8 mouse cellular contexts compared by ENCODE assay signal in genomic region chr11:121229018-121229439, GRCm38 (mm10). TPM values are rescaled to one million over a fixed set of nuclear protein-coding genes. Genes with fewer than 3 reads are reported as not detected.
DNase-seq lines count a peak whose midpoint lies in the region; ATAC-seq lines count a peak whose summit lies in the region.

Gene Cybc1 (minus strand): TSS chr11:121229322.

- H3K27me3 ChIP-seq in intestine, embryonic 14.5 days (replicated peaks; ENCODE audit: control insufficient read depth, insufficient read depth, low read length) = no peaks in the 10 kb centered on the region

- peaks cover 18% of the 10 kb centered on the region for H3K4me1 ChIP-seq in intestine, embryonic 14.5 days (replicated peaks; ENCODE audit: control insufficient read depth, insufficient read depth, low read length)

- peak within 1 kb of the TSS; percentile 51; the same call in 1 of the 2 replicates for H3K27ac ChIP-seq in intestine, embryonic 14.5 days (ENCODE audit: low read depth)

- under 1% methylated on average over 23 of the region's 23 CpGs for WGBS in intestine, embryonic 14.5 days

- H3K36me3 ChIP-seq in intestine, embryonic 14.5 days (ENCODE audit: control insufficient read depth, insufficient read depth, low read length) = peaks cover 34% of the 10 kb centered on the region

- peak; percentile 90 for ATAC-seq in intestine, embryonic 14.5 days (replicated peaks; ENCODE audit: low FRiP score, low TSS enrichment, low read depth)
- peak; percentile 88 for ATAC-seq in megakaryocyte-erythroid progenitor cell, adult 5-6 weeks (replicated peaks; ENCODE audit: low FRiP score, low TSS enrichment, poor library complexity, severe bottlenecking)

- no peaks in the 10 kb centered on the region for H3K9me3 ChIP-seq in intestine, embryonic 14.5 days (ENCODE audit: control insufficient read depth, low read length)

- H3K4me3 ChIP-seq in intestine, embryonic 14.5 days (ENCODE audit: low read depth, low read length) = peak within 1 kb of the TSS; percentile 60

- H3K9ac ChIP-seq in intestine, embryonic 14.5 days (ENCODE audit: low read length) = peak within 1 kb of the TSS; percentile 52

- intact Hi-C loops in left cerebral cortex, postnatal 14 days (cut with DNase I) = no loop called here

- DNase-seq in adrenal gland, adult 2 months = peak; percentile 88
- DNase-seq in embryo, embryonic 11 days = peak; percentile 86
- DNase-seq in gastrocnemius, postnatal 25 days = peak; percentile 66
- peak; percentile 90 for DNase-seq in intestine, embryonic 14.5 days (ENCODE audit: low spot score)
- DNase-seq in left cerebral cortex, postnatal 14 days (ENCODE audit: low spot score in 2 of 2) = peak; percentile 50 to 60
- DNase-seq in right cerebral cortex, postnatal 25 days = peak; percentile 73
- peak; percentile 87 for DNase-seq in yolk sac, embryonic 10.5 days (ENCODE audit: low spot score)

- H3K4me2 ChIP-seq in intestine, embryonic 14.5 days (ENCODE audit: low read length) = peak within 1 kb of the TSS; percentile 60

RNA-seq across cellular contexts. Expression of gene Cybc1, which starts in this region (rescaled TPM):
- 10 to 100 TPM; 20.4 to 21.9 TPM for total RNA-seq in adrenal gland, adult 2 months (2021)
- 18.7 and 18.8 TPM in 2 replicates for polyA plus RNA-seq in adrenal gland, adult 2 months (2012; rRNA removed)
- 1 to 10 TPM; 3.0 to 3.6 TPM for total RNA-seq in gastrocnemius, postnatal 25 days (2021)
- polyA plus RNA-seq in intestine, embryonic 14.5 days (2014; fragmentation: Nextera tagmentation; extraction: Ambion mirVana) = 38.1 and 38.2 TPM in 2 replicates
- total RNA-seq in left cerebral cortex, postnatal 14 days (2021) = 10 to 100 TPM; 21.1 to 23.8 TPM
- 30.0 and 42.6 TPM in 2 replicates for total RNA-seq in megakaryocyte-erythroid progenitor cell, adult 5-6 weeks (2014; fragmentation: Nextera tagmentation)
- 18.2 and 27.2 TPM in 2 replicates for total RNA-seq in megakaryocyte-erythroid progenitor cell, adult 5-6 weeks (2017)

Comparison
In these comparisons a context has a peak if more than half of its experiments do, and no peak if none do; other contexts are left out.
1. Peak in every context shown above with its lines: DNase-seq, ATAC-seq, H3K4me3 ChIP-seq and H3K27ac ChIP-seq.
2. RNA of gene Cybc1 (total RNA-seq): 18.2 to 42.6 TPM in megakaryocyte-erythroid progenitor cell, adult 5-6 weeks, 21.1 to 23.8 TPM in left cerebral cortex, postnatal 14 days and 20.4 to 21.9 TPM in adrenal gland, adult 2 months; 3.0 to 3.6 TPM in gastrocnemius, postnatal 25 days; every median in the first group is over 4 times any median in the second.